Mouse (Mus musculus): ENCODE measurements around the gene Spint5. TPM values are rescaled to one million over a fixed set of nuclear protein-coding genes. Genes with fewer than 3 reads are reported as not detected.

The Spint5 gene
- total RNA-seq, 4 experiments from 2014 or later, result not detected

- DNase-seq (ENCODE audit: low spot score in 2 of 2), result no peak
These were observed 22.4 kb downstream of the Spint5 start for GRCm38 (mm10) chr2:164737377-164738090.

- no peak for DNase-seq (ENCODE audit: low spot score in 2 of 2)
These were observed 24.8 kb downstream of the Spint5 start for GRCm38 (mm10) chr2:164739876-164740275.

GRCm38 (mm10) chr2:164744987-164745386 is 29.9 kb downstream of the Spint5 start:
- no peak for DNase-seq (ENCODE audit: low spot score in 2 of 2)

GRCm38 (mm10) chr2:164745843-164746479 is 30.9 kb downstream of the Spint5 start, which contains the start of the genes Wfdc3 and Dnttip1:
Gene Wfdc3 (minus strand): TSS chr2:164745931.
Gene Dnttip1 (plus strand): TSS chr2:164745983.
- peak; percentile 86 to 88 for DNase-seq (ENCODE audit: low spot score in 2 of 2)

GRCm38 (mm10) chr2:164746693-164747092 is 31.6 kb downstream of the Spint5 start:
- no peak for DNase-seq (ENCODE audit: low spot score in 2 of 2)

- DNase-seq (ENCODE audit: low spot score in 2 of 2), result no peak
These were observed 33.1 kb downstream of the Spint5 start for GRCm38 (mm10) chr2:164748191-164748590.

- no peak for DNase-seq (ENCODE audit: low spot score in 2 of 2)
These were observed 33.9 kb downstream of the Spint5 start for GRCm38 (mm10) chr2:164748991-164749390.

- DNase-seq (ENCODE audit: low spot score in 2 of 2), result no peak
These were observed 37.3 kb downstream of the Spint5 start for GRCm38 (mm10) chr2:164752454-164752853.

GRCm38 (mm10) chr2:164754105-164754504 is 39.0 kb downstream of the Spint5 start:
- no peak for DNase-seq (ENCODE audit: low spot score in 2 of 2)

GRCm38 (mm10) chr2:164754800-164755199 is 39.7 kb downstream of the Spint5 start:
- DNase-seq (ENCODE audit: low spot score in 2 of 2), result peak in 1 of 2 experiments; percentile 49

- DNase-seq (ENCODE audit: low spot score in 2 of 2), result no peak
These were observed 42.7 kb downstream of the Spint5 start for GRCm38 (mm10) chr2:164757841-164758240.

GRCm38 (mm10) chr2:164758692-164759091 is 43.6 kb downstream of the Spint5 start:
- DNase-seq (ENCODE audit: low spot score in 2 of 2), result no peak

GRCm38 (mm10) chr2:164760059-164760833 is 45.1 kb downstream of the Spint5 start:
- no peak for DNase-seq (ENCODE audit: low spot score in 2 of 2)

- no peak for DNase-seq (ENCODE audit: low spot score in 2 of 2)
These were observed 46.4 kb downstream of the Spint5 start for GRCm38 (mm10) chr2:164761502-164761901.

- DNase-seq (ENCODE audit: low spot score in 2 of 2), result no peak
These were observed 46.9 kb downstream of the Spint5 start for GRCm38 (mm10) chr2:164761971-164762370.

GRCm38 (mm10) chr2:164762593-164762992 is 47.5 kb downstream of the Spint5 start:
- no peak for DNase-seq (ENCODE audit: low spot score in 2 of 2)

- no peak for DNase-seq (ENCODE audit: low spot score in 2 of 2)
These were observed 50.7 kb downstream of the Spint5 start for GRCm38 (mm10) chr2:164765841-164766240.

Other genes with a start within 250 kb of the Spint5 start
- gene Trp53tg5, start 241.6 kb upstream of the Spint5 start, total RNA-seq (2022), result not detected
- 10 to 100 TPM; 14.8 to 32.8 (median 22.6) TPM for gene Dbndd2, start 229.2 kb upstream of the Spint5 start, total RNA-seq (2022)
- 10 to 100 TPM; 27.2 to 33.2 (median 30.0) TPM for gene Pigt, start 217.8 kb upstream of the Spint5 start, total RNA-seq (2022)
- gene Wfdc2, start 152.9 kb upstream of the Spint5 start, total RNA-seq (2022), result not detected
- gene Spint3, start 141.8 kb upstream of the Spint5 start, total RNA-seq (2022), result not detected
- not detected for gene Wfdc6a, start 129.9 kb upstream of the Spint5 start, total RNA-seq (2022)
- not detected for gene Eppin, start 121.7 kb upstream of the Spint5 start, total RNA-seq (2022)
- gene Wfdc6b, start 101.8 kb upstream of the Spint5 start, total RNA-seq (2022), result not detected
- not detected for gene Wfdc8, start 101.7 kb upstream of the Spint5 start, total RNA-seq (2022)
- not detected for gene Wfdc16, start 76.5 kb upstream of the Spint5 start, total RNA-seq (2022)
- not detected for gene Wfdc10, start 59.3 kb upstream of the Spint5 start, total RNA-seq (2022)
- not detected for gene Wfdc9, start 58.7 kb upstream of the Spint5 start, total RNA-seq (2022)
- gene Wfdc11, start 41.2 kb upstream of the Spint5 start, total RNA-seq (2022), result not detected
- gene Wfdc13, start 30.2 kb upstream of the Spint5 start, total RNA-seq (2022), result not detected
- gene Spint4, start 16.8 kb upstream of the Spint5 start, total RNA-seq (2022), result not detected
- gene Wfdc3, start 30.6 kb downstream of the Spint5 start, total RNA-seq (2022), result not detected
- 10 to 100 TPM; 15.6 to 21.0 (median 17.7) TPM for gene Dnttip1, start 30.7 kb downstream of the Spint5 start, total RNA-seq (2022)
- under 1 TPM in 3 of 4 experiments, not detected in 1; 0.29 to 0.38 (median 0.38) TPM for gene Ube2c, start 54.6 kb downstream of the Spint5 start, total RNA-seq (2022)
- over 10,000 TPM; 10,643 to 17,408 (median 13,587) TPM for gene Tnnc2, start 64.7 kb downstream of the Spint5 start, total RNA-seq (2022)
- 10 to 100 TPM; 23.5 to 24.8 (median 24.4) TPM for gene Snx21, start 70.5 kb downstream of the Spint5 start, total RNA-seq (2022)
- gene Acot8, start 89.6 kb downstream of the Spint5 start, total RNA-seq (2022), result 10 to 100 TPM in 1 of 4 experiments, 1 to 10 TPM in 3; 8.1 to 10.9 (median 8.4) TPM
- 1 to 10 TPM in 3 of 4 experiments, under 1 TPM in 1; 0.90 to 1.7 (median 1.2) TPM for gene Zswim3, start 89.8 kb downstream of the Spint5 start, total RNA-seq (2022)
- 1 to 10 TPM; 4.7 to 5.3 (median 5.0) TPM for gene Zswim1, start 107.4 kb downstream of the Spint5 start, total RNA-seq (2022)
- not detected for gene Spata25, start 113.2 kb downstream of the Spint5 start, total RNA-seq (2022)
- 10 to 100 TPM; 51.1 to 55.7 (median 52.7) TPM for gene Ctsa, start 117.6 kb downstream of the Spint5 start, total RNA-seq (2022)
- gene Neurl2, start 118.2 kb downstream of the Spint5 start, total RNA-seq (2022), result 10 to 100 TPM; 39.0 to 44.4 (median 39.5) TPM
- 10 to 100 TPM in 2 of 4 experiments, 1 to 10 TPM in 2; 8.0 to 19.5 (median 11.9) TPM for gene Pltp, start 142.4 kb downstream of the Spint5 start, total RNA-seq (2022)
- gene Pcif1, start 164.0 kb downstream of the Spint5 start, total RNA-seq (2022), result 10 to 100 TPM; 24.1 to 31.0 (median 27.2) TPM
- 10 to 100 TPM in 1 of 4 experiments, 1 to 10 TPM in 3; 7.7 to 10.6 (median 8.1) TPM for gene Zfp335, start 196.5 kb downstream of the Spint5 start, total RNA-seq (2022)
- gene Mmp9, start 225.5 kb downstream of the Spint5 start, total RNA-seq (2022), result under 1 TPM; 0.15 to 0.83 (median 0.58) TPM
- gene Slc12a5, start 245.5 kb downstream of the Spint5 start, total RNA-seq (2022), result under 1 TPM; 0.31 to 0.40 (median 0.36) TPM